Mouse (Mus musculus): ENCODE measurements at regions not wholly inside any gene's neighbourhood (a gene's known extent, or its start where the extent isn't known, plus 50 kb on each side); places are given as distances from the start of the nearest gene placed in this dataset.
A peak's percentile ranks its signal among the peaks of the same experiment; 100 is the strongest.

DNA sequence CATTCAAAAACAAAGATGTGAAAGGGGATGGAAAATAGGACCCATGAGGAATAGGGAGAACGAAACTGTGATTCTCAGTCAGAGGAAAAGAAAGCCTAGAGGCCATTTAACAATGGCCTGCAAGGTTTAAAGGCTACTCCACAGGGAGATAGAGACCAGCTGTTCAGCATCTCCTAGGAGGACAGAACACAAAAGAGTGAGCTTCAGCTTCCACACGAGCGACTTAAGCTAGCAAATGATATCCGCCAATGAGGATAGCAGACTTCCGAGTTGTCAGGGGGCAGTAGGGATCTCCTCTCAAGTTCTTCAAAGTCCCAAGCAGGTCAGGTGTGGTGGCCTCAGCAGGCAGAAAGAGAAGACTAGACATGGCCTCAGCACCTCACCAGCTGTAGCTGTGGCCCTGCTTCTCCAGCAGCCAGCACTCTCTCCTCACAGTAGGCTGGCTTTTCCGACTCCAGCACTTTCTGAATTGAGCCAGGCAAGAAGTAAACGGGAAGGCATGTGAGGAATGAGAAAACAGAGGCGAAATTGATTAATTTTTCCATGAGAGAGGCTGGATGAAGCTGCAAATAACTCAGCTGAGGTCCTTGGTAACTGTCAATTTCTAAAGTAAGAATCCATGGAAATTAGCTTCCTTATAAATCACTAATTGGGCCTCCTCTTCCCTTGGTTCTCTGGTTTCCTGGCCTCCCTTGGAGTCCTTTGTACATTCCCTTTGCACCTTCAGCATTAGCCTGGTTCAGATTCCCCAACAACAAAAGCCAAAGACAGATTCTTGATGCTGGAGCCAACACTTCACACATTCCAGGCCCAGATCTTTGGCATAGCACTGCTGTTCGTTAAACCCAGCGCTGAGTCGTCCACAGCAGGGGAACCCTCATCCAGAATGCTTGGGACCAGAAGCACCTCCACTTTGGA, 115.7 kb downstream of the H2al2a start:
- H3K4me2 ChIP-seq (ENCODE audit: low read length) = no peak overlapping the region
- no peak overlapping the region for H3K9ac ChIP-seq (ENCODE audit: low read length)
- H3K36me3 ChIP-seq (ENCODE audit: control insufficient read depth, insufficient read depth, low read length) = no peaks in the 10 kb centered on the region
- no peaks in the 10 kb centered on the region for H3K9me3 ChIP-seq (ENCODE audit: control insufficient read depth, low read length)
- no peaks in the 10 kb centered on the region for H3K27me3 ChIP-seq (replicated peaks; ENCODE audit: control insufficient read depth, insufficient read depth, low read length)
- WGBS = 52% methylated on average over 11 of the region's 11 CpGs
- no peak overlapping the region for H3K27ac ChIP-seq (ENCODE audit: low read depth)
- no peak overlapping the region for H3K4me3 ChIP-seq (ENCODE audit: low read depth, low read length)
- no peaks in the 10 kb centered on the region for H3K4me1 ChIP-seq (replicated peaks; ENCODE audit: control insufficient read depth, insufficient read depth, low read length)
- ATAC-seq (replicated peaks; ENCODE audit: low FRiP score, low TSS enrichment, low read depth) (no peak), DNase-seq (ENCODE audit: low spot score) (no peak)

DNA sequence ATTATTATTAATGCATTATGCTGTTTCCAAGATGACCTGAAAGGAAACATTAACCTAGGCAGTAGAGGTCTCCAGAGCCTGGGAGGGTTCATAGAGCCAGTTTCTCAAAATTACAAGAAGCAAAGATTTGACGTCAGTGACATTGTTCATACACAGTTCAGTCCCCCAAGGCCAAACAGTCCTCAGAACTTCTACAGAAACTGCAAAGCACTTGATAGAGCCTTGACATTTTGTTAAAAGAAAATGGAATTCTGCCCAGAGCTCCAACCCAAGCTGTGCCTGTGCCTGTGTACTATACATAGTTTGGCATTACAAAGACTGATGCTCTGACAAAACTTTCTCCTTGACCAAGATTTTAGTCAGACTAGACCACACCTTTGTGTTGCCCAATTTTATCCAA, 118.9 kb downstream of the H2al2a start:
- no peak overlapping the region for H3K27ac ChIP-seq (ENCODE audit: low read depth)
- H3K9ac ChIP-seq (ENCODE audit: low read length) = no peak overlapping the region
- 75% methylated on average over 1 of the region's 1 CpGs for WGBS
- H3K27me3 ChIP-seq (replicated peaks; ENCODE audit: control insufficient read depth, insufficient read depth, low read length) = no peaks in the 10 kb centered on the region
- no peaks in the 10 kb centered on the region for H3K4me1 ChIP-seq (replicated peaks; ENCODE audit: control insufficient read depth, insufficient read depth, low read length)
- no peaks in the 10 kb centered on the region for H3K36me3 ChIP-seq (ENCODE audit: control insufficient read depth, insufficient read depth, low read length)
- ATAC-seq (replicated peaks; ENCODE audit: low FRiP score, low TSS enrichment, low read depth) (no peak), DNase-seq (ENCODE audit: low spot score) (no peak)
- no peaks in the 10 kb centered on the region for H3K9me3 ChIP-seq (ENCODE audit: control insufficient read depth, low read length)
- no peak overlapping the region for H3K4me2 ChIP-seq (ENCODE audit: low read length)
- no peak overlapping the region for H3K4me3 ChIP-seq (ENCODE audit: low read depth, low read length)

DNA sequence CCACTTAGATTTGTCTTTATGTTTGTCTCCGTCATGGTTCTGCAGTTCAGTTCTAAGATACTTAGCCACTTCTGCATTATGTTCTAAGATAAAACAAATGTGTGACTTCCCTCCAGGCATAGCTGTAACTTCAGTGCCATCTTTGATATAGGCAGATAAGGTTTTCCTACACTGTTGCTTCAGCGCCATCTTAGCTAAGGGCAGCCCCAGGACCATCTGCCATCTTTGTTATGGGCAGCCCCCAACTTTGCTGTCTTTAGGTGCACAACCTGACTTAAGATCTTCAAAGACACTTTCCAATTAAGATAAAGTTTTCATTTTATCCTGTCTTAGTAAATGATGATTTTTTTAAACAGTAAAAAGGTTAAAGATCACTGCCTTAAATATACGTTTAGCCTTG, 119.8 kb downstream of the H2al2a start:
- WGBS = 91% methylated on average over 3 of the region's 3 CpGs
- DNase-seq (ENCODE audit: low spot score) = no peak

DNA sequence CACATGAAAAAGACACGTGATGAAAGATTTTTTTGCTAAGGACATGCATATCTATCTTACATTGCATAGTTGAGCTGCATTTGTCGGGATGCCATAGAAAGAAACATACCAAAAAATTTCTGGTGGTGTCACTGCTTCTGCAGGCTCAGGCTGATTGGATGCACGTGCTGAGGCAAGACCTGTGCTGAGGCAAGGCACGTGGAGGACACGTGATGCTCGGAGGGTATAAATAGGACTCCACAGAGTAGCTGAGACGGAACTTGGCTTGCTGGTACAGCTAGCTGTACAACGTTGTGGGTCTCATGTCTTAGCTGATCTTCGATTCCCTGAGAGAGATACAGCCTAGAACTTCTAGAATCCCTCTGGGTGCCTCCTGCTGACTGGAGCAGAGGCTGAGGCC, 120.6 kb downstream of the H2al2a start:
- Histone ChIP-seq H3K27ac (ENCODE audit: low read depth) (no peak overlapping the region), H3K27me3 (replicated peaks; ENCODE audit: control insufficient read depth, insufficient read depth, low read length) (no peaks in the 10 kb centered on the region), H3K4me2 (ENCODE audit: low read length) (no peak overlapping the region), H3K4me1 (replicated peaks; ENCODE audit: control insufficient read depth, insufficient read depth, low read length) (no peaks in the 10 kb centered on the region), H3K9me3 (ENCODE audit: control insufficient read depth, low read length) (no peaks in the 10 kb centered on the region), H3K9ac (ENCODE audit: low read length) (no peak overlapping the region), H3K4me3 (ENCODE audit: low read depth, low read length) (no peak overlapping the region), H3K36me3 (ENCODE audit: control insufficient read depth, insufficient read depth, low read length) (no peaks in the 10 kb centered on the region)
- ATAC-seq (replicated peaks; ENCODE audit: low FRiP score, low TSS enrichment, low read depth) (no peak), DNase-seq (ENCODE audit: low spot score) (no peak)
- 87% methylated on average over 9 of the region's 9 CpGs for WGBS

More for the DNA sequence above, 119.8 kb downstream of the H2al2a start:
- no peak overlapping the region for H3K9ac ChIP-seq (ENCODE audit: low read length)
- H3K36me3 ChIP-seq (ENCODE audit: control insufficient read depth, insufficient read depth, low read length) = no peaks in the 10 kb centered on the region
- no peak overlapping the region for H3K4me2 ChIP-seq (ENCODE audit: low read length)
- no peaks in the 10 kb centered on the region for H3K9me3 ChIP-seq (ENCODE audit: control insufficient read depth, low read length)
- no peak overlapping the region for H3K27ac ChIP-seq (ENCODE audit: low read depth)
- no peak overlapping the region for H3K4me3 ChIP-seq (ENCODE audit: low read depth, low read length)
- ATAC-seq (replicated peaks; ENCODE audit: low FRiP score, low TSS enrichment, low read depth) = no peak
- H3K4me1 ChIP-seq (replicated peaks; ENCODE audit: control insufficient read depth, insufficient read depth, low read length) = no peaks in the 10 kb centered on the region
- H3K27me3 ChIP-seq (replicated peaks; ENCODE audit: control insufficient read depth, insufficient read depth, low read length) = no peaks in the 10 kb centered on the region

DNA sequence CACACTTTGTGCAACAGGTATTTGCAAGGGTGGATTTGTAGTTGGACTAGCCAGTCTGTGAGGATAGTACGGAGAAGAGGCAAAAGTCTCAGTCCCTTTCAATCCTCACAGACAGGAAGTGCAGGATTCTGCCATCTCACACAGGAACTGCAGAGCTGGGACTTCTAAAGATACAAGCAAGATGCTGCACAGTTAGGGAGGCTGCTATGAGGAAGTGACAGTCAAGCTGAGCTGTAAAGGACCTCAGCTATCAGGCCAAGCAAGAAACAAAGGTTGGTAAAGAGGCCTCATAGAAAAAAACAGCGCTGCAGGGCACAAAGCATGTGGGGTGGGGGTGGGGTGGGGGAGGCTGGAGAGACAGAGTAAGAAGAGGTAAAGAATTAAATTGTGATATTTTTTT, 126.2 kb downstream of the H2al2a start:
- Histone ChIP-seq H3K36me3 (ENCODE audit: control insufficient read depth, insufficient read depth, low read length) (no peaks in the 10 kb centered on the region), H3K4me2 (ENCODE audit: low read length) (no peak overlapping the region), H3K4me1 (replicated peaks; ENCODE audit: control insufficient read depth, insufficient read depth, low read length) (0 out of 2 replicates have a peak, but pooled peaks cover 4% of the 10 kb centered on the region), H3K27ac (ENCODE audit: low read depth) (no peak overlapping the region), H3K9ac (ENCODE audit: low read length) (no peak overlapping the region), H3K9me3 (ENCODE audit: control insufficient read depth, low read length) (no peaks in the 10 kb centered on the region), H3K27me3 (replicated peaks; ENCODE audit: control insufficient read depth, insufficient read depth, low read length) (no peaks in the 10 kb centered on the region), H3K4me3 (ENCODE audit: low read depth, low read length) (no peak overlapping the region)
- 61% methylated on average over 2 of the region's 2 CpGs for WGBS
- ATAC-seq (replicated peaks; ENCODE audit: low FRiP score, low TSS enrichment, low read depth) = no peak
- DNase-seq (ENCODE audit: low spot score) = no peak

DNA sequence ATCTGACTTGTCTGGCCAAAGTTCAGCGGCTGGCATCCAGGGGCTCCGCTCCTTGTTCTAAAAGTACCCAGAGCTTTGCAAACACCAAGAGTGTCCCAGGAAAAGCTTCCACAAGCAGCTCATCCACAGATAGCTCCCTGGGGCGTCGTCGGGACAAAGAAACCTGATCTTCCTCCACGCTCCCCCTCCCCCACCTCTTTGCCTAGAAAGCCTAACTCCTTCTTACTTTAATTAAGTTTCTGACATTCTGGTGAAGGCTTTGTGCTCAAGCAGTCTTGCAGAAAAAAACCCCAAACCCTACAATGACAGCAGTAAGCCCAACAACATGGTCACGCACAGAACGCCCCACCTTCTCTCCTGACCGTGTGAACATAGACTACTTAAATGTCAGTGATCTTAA, 128.6 kb downstream of the H2al2a start:
- H3K27ac ChIP-seq (ENCODE audit: low read depth) = no peak overlapping the region
- no peaks in the 10 kb centered on the region for H3K9me3 ChIP-seq (ENCODE audit: control insufficient read depth, low read length)
- ATAC-seq (replicated peaks; ENCODE audit: low FRiP score, low TSS enrichment, low read depth) = 0 out of 2 replicates have a peak, but pooled peaks have one; percentile 52
- no peaks in the 10 kb centered on the region for H3K27me3 ChIP-seq (replicated peaks; ENCODE audit: control insufficient read depth, insufficient read depth, low read length)
- H3K9ac ChIP-seq (ENCODE audit: low read length) = no peak overlapping the region
- 19% methylated on average over 9 of the region's 9 CpGs for whole genome bisulfite sequencing
- no peak overlapping the region for H3K4me2 ChIP-seq (ENCODE audit: low read length)
- H3K36me3 ChIP-seq (ENCODE audit: control insufficient read depth, insufficient read depth, low read length) = no peaks in the 10 kb centered on the region
- peak; percentile 60 for DNase-seq (ENCODE audit: low spot score)
- 0 out of 2 replicates have a peak, but pooled peaks cover 4% of the 10 kb centered on the region for H3K4me1 ChIP-seq (replicated peaks; ENCODE audit: control insufficient read depth, insufficient read depth, low read length)
- no peak overlapping the region for H3K4me3 ChIP-seq (ENCODE audit: low read depth, low read length)

DNA sequence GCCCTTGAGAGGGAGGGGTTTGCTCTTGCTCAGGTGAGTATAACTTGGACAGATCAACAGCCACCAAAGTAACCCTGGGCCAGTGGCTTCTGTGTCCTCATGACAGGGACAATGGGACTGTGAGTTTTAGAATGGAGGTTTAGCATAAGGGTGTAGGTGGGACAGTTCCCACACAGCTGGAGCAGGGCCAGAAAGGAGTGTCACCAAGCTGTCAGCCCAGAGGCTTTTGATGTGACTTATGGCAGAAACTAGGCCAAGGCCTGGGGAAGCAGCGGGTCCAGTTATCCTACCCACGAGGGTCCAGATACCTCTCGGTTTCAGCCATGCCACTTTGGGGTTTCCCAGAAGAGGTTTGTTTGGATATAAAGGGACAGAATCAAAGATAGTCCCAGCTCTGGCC, 129.4 kb downstream of the H2al2a start:
- no peak overlapping the region for H3K9ac ChIP-seq (ENCODE audit: low read length)
- no peak overlapping the region for H3K4me3 ChIP-seq (ENCODE audit: low read depth, low read length)
- no peak overlapping the region for H3K4me2 ChIP-seq (ENCODE audit: low read length)
- no peak overlapping the region for H3K27ac ChIP-seq (ENCODE audit: low read depth)
- 0 out of 2 replicates have a peak, but pooled peaks cover 4% of the 10 kb centered on the region for H3K4me1 ChIP-seq (replicated peaks; ENCODE audit: control insufficient read depth, insufficient read depth, low read length)
- ATAC-seq (replicated peaks; ENCODE audit: low FRiP score, low TSS enrichment, low read depth) (no peak), DNase-seq (ENCODE audit: low spot score) (no peak)
- H3K36me3 ChIP-seq (ENCODE audit: control insufficient read depth, insufficient read depth, low read length) = no peaks in the 10 kb centered on the region
- no peaks in the 10 kb centered on the region for H3K27me3 ChIP-seq (replicated peaks; ENCODE audit: control insufficient read depth, insufficient read depth, low read length)
- 48% methylated on average over 3 of the region's 3 CpGs for WGBS
- H3K9me3 ChIP-seq (ENCODE audit: control insufficient read depth, low read length) = no peaks in the 10 kb centered on the region

DNA sequence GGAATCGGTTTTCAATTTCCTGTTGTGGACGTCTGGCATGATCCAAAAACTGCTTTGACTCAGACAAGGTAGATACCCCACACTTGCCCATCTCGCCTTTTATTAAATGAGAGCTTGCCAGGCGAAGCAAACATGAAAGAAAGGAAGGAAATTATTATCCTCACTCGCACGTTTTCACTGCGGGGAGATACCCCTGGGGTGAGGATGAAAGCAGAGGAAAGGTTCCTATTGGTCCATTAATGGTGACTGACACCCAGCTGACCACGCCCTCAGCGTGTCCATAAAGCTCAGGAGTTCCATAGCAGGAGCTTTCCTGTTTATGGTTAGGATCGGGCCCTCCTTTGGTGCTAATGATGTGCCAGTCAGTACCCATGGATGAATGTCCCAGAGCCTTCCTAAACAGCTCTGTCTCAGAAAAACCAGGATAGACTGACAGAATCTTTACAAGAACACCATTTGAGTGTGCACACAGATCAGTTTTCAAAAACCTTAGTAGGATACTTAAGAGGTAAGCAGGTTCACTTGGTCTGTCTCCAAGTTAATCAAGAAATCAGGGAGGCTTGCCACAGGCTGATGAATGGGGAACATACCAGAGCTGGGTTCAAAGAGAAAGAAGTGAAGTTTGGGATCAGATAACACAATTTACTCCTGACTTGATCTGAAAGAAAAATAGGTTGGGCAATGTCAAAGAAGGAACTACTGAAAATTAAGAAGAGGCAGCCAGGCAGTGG, 130.7 kb upstream of the Nebl start:
- Histone ChIP-seq H3K9ac (ENCODE audit: low read length) (no peak overlapping the region), H3K27ac (ENCODE audit: low read depth) (no peak overlapping the region), H3K4me2 (ENCODE audit: low read length) (peak overlapping the region; percentile 29; the same call in 1 of the 2 replicates), H3K27me3 (replicated peaks; ENCODE audit: control insufficient read depth, insufficient read depth, low read length) (no peaks in the 10 kb centered on the region), H3K36me3 (ENCODE audit: control insufficient read depth, insufficient read depth, low read length) (no peaks in the 10 kb centered on the region), H3K4me3 (ENCODE audit: low read depth, low read length) (no peak overlapping the region), H3K9me3 (ENCODE audit: control insufficient read depth, low read length) (no peaks in the 10 kb centered on the region), H3K4me1 (replicated peaks; ENCODE audit: control insufficient read depth, insufficient read depth, low read length) (peaks cover 8% of the 10 kb centered on the region; the same call in 1 of the 2 replicates)
- ATAC-seq (replicated peaks; ENCODE audit: low FRiP score, low TSS enrichment, low read depth) (no peak), DNase-seq (ENCODE audit: low spot score) (no peak)
- 16% methylated on average over 10 of the region's 10 CpGs for whole genome bisulfite sequencing

All from intestine, embryonic 14.5 days (tissue).